Mouse (Mus musculus) thymus, postnatal 4 days (tissue): Measurements from ENCODE around the gene Olig2.

Experiments used
- DNase-seq: peaks from one replicate; pipeline ENCODE4 v3.0.0; 2021

Olig2 gene

GRCm38 (mm10) chr16:91225233-91226037, at the start of gene Olig2:
TSS of gene Olig2 (plus strand) at chr16:91225457.
- peak; percentile 34 for DNase-seq

DNA sequence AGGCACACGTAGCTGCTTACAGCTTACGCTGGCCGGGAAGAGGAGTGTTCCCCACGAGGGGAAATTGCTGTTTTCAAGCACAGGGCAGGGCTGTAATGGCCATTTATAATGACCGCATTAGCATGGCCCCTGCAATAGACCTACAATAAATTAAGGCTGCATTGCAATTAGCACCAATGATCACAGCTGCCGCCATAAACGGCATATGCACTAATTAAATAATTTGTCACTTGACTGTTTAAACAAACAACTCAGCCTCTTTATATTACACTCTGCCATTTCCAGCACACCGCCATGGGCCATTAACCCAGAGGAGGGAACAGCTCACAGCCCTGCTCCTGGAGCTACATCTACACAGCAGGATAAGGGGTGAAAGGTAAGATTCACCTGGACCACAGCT, 49.4 kb upstream of the Olig2 start:
- no peak for DNase-seq

- DNase-seq: no peak
These were observed 38.2 kb upstream of the Olig2 start for GRCm38 (mm10) chr16:91187046-91187445.

- no peak for DNase-seq
These were observed 37.6 kb upstream of the Olig2 start for GRCm38 (mm10) chr16:91187662-91188061.

GRCm38 (mm10) chr16:91188304-91188703, 37.0 kb upstream of the Olig2 start:
- no peak for DNase-seq

- DNase-seq: no peak
These were observed 34.0 kb upstream of the Olig2 start for GRCm38 (mm10) chr16:91191233-91191632.

DNA sequence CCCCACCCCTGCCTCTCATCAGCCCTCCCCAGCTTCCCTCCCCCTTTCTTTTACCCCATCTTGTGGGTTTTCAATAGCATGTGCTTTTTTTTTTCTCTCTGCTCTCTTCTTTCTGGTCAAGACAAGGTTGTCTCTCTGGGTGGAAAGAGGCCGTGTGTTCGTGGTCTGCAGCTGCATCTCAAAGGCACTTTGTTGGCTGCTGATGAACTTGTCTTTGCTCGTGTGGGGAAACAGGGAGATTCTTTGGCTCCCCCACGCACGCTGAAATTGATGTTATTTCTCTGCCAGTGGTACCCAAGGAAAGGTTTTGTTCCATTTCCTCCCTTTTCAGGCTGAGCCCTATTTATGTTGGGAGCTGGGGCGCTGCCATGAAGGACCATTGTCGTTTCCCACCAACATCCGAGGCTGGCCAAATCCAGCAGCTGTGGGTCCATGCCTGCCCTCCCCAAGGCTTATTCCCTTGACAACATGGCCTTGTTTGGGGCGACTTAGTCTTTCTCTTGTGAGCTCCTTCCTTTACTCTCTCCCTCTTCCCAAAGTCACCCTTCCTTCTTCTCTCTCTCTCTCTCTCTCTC, 33.5 kb upstream of the Olig2 start:
- DNase-seq: no peak

GRCm38 (mm10) chr16:91192672-91193354, 32.4 kb upstream of the Olig2 start:
- no peak for DNase-seq

GRCm38 (mm10) chr16:91199815-91200214, 25.4 kb upstream of the Olig2 start:
- DNase-seq: no peak

DNA sequence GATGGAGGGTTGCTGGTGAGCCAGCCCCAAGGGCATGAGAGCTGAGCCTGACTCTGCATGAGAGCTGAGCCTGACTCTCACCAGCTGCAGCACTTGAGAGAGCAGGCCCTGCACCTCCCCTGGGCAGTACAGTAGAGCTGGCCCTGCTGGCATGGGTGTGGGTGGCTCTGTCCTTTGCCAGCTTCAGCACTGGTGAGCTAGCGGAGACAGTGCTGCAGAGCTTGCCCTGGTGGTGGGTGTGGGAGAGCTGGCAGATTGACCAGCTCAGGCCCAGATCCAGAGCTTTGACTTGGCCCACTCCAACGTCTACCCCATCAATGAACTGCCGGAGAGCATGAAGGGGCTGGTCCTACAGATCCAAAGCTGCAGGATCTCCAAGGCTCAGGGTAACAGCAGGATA, 22.3 kb upstream of the Olig2 start:
- DNase-seq: no peak

DNA sequence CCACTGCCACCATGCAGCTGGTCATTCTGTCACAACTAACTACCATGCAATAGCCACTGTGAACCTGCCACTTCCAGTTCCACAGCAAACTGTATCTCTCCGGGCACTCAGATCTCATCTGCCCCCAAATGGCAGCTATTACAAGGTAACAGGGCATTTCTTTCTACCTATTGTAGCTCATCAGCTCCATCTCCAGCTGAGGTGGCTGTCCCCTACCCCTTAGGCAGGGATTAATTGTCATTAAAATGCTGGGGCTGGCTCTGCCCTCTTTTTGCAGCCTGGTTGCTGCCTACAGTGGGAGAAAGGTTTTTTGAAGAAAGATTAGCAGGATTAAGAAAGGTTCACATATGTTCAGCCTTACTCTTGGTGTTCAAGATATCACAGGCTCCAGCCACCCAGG, 18.9 kb upstream of the Olig2 start:
- DNase-seq: no peak

DNA sequence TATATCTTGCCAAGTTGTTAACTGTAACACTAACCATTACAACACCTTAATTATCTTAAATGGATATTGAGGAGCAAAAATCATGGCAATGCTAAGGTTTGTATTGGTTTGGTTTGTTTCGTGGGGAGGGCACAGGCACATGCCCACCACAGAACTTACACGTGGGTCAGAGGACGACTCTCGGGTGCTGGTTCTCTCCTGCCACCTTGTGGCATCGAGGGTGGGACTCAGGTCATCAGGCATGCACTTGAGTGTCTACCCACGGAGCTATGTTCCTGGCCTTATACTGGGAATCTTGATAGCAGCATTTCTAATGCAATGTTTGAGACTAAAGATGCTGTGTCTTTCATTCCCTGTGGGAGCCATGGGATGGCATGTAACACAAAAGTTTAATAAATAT, 8.2 kb upstream of the Olig2 start:
- peak; percentile 48 for DNase-seq

- peak; percentile 26 for DNase-seq
These were observed 7.3 kb upstream of the Olig2 start for GRCm38 (mm10) chr16:91217948-91218347.

- DNase-seq: no peak
These were observed 6.0 kb upstream of the Olig2 start for GRCm38 (mm10) chr16:91219246-91219645.

GRCm38 (mm10) chr16:91222171-91222642, 3.0 kb upstream of the Olig2 start:
- DNase-seq: peak; percentile 12

DNA sequence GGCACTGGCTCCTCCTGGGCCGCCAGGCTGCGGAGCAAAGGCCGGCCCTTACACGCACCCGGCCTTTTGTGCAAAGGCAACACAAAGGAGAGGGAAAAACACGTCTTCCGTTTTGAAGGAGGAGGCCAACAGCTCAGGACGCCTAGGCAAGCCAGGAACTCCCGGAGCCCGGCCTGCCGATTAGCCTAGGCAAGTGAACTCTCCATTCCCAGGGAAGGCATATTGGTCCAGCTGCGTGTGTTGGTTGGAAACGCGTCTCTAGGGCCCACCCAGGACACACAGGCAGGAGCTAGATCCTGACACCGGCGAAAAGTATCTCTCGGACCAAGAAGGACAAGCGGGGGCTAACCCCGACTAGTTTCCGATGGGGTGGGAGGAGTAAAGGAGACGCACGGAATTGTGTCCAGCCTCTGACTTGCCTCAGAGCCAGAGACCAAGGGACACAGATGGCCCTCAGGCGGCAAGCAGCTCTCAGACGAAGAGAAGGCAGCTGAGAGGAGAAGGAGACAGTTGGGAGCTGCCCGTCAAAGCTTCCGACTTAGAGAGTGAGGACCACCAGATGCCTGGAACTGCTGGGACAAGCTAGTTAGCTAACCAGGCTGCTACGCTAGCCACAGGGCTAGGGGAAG, 2.5 kb upstream of the Olig2 start:
- DNase-seq: no peak

DNA sequence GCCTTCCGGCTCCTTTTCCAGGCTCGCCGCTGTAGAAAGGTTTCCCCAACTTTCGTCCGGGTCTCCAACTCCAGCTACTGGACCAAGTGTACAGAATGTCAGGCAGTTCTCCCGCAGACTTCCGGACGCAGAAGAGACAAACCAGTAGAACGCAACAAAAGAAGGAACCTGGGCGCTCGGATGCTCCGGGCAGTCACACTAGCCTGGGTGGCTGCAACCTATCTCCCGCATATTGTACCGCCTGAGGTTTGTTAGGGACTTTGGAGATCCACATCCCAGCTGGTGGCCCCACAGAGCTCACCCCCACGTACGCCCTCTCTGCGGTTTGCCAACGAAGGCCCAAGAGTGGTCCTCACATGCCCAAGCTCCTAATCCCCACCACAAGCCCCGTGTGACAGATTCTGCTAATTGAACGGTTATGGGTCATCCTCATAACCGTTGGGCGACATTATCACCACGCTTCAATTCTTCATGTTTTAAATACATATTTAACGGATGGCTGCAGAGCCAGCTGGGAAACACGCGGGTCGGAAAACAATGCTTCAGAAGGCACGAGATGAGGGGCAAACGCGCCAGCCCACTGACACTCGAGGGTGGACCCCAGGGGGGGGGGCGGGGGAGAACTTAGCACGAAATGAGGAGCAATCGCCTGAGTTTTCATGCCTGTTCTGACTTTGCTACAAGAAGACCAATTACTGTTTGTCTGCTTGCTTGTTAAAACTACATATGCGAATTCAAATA, 1.8 kb upstream of the Olig2 start:
- no peak for DNase-seq

DNA sequence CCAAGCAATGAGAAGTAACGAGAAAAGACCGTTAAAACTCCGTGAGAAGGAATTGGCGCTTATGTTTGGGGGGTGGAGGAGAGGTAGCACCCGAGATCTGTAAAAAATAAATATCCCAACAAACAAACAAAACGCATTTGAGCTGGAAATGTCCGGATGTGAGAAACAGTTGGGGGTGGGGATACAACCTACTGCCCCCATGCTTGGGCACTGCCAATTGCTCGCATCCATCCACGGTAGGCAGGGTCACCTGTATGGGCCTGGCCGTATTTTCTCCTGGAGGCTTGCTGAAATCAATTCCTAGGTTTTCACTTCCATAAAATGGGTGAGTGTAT, 1.2 kb upstream of the Olig2 start:
- no peak for DNase-seq

GRCm38 (mm10) chr16:91224481-91225232, 600 bp upstream of the Olig2 start:
- peak; percentile 56 for DNase-seq

DNA sequence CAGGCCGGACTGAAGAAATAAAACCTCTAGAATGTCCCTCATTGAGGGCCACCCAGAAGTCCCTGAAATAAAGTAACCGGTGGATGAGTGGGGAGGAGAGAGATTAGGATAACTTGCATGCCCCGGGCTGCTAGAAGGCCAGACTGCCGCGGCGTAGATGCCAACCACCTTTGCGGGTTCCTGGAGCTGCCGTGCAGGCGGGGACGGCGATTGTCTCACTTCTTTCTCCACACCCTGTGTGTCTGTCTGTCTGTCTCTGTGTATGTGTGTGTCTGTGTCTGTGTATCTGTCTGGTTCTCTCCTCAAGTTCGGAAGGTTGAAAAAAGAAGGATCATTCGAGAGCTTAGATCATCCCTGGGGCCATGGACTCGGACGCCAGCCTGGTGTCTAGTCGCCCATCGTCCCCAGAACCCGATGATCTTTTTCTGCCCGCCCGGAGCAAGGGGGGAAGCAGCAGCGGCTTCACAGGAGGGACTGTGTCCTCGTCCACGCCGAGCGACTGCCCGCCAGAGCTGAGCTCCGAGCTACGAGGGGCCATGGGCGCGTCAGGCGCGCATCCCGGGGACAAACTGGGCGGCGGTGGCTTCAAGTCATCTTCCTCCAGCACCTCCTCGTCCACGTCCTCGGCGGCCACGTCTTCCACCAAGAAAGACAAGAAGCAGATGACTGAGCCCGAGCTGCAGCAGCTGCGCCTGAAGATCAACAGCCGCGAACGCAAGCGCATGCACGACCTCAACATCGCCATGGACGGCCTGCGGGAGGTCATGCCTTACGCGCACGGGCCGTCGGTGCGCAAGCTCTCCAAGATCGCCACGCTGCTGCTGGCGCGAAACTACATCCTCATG, 1.0 kb downstream of the Olig2 start:
- DNase-seq: peak; percentile 21
